Mouse (Mus musculus) liver, adult 2 months (tissue): Measurements from ENCODE around the gene Nos1ap. TPM values are rescaled to one million over a fixed set of nuclear protein-coding genes. Genes with fewer than 3 reads are reported as not detected.

Source experiments
- DNase-seq: peaks from one replicate; pipeline ENCODE4 v3.0.0-alpha.2; 2011; ENCODE audit warnings: low read depth, low spot score; ENCODE audit errors: extremely low read depth
- H3K27ac ChIP-seq: fragments of 200-500 bp; replicated peaks from 2 replicates; pipeline ENCODE4 v1.5.1; 2012; ENCODE audit warnings: low read depth, mild to moderate bottlenecking, control low read depth, inconsistent platforms, low read length; ENCODE audit not compliant: insufficient read depth
- H3K27me3 ChIP-seq: fragments of 200-500 bp; 2 replicates; pipeline ENCODE4 v1.6.1; 2012; ENCODE audit warnings: mild to moderate bottlenecking, moderate library complexity, low read length, inconsistent platforms; ENCODE audit not compliant: control insufficient read depth, insufficient read depth
- H3K36me3 ChIP-seq: fragments of 200-500 bp; 2 replicates; pipeline ENCODE4 v1.6.1; 2012; ENCODE audit warnings: low read length, inconsistent platforms; ENCODE audit not compliant: control insufficient read depth, insufficient read depth
- H3K4me1 ChIP-seq: fragments of 200-500 bp; 2 replicates; pipeline ENCODE4 v1.6.1; 2011; ENCODE audit warnings: low read length; ENCODE audit not compliant: control insufficient read depth, insufficient read depth
- H3K4me3 ChIP-seq: fragments of 200-500 bp; 2 replicates; pipeline ENCODE4 v1.5.1; 2011; ENCODE audit warnings: low read depth, mild to moderate bottlenecking, control low read depth, low read length, moderate library complexity; ENCODE audit not compliant: insufficient read depth
- H3K79me2 ChIP-seq: fragments of 200-500 bp; 2 replicates; pipeline ENCODE4 v1.6.1; 2012; ENCODE audit warnings: inconsistent platforms, mild to moderate bottlenecking, low read length, moderate library complexity; ENCODE audit not compliant: control insufficient read depth, insufficient read depth
- H3K9ac ChIP-seq: fragments of 200-500 bp; 2 replicates; pipeline ENCODE4 v1.6.1; 2012; ENCODE audit warnings: low read depth, mild to moderate bottlenecking, control low read depth, inconsistent platforms, low read length
- CTCF ChIP-seq: fragments of 200-500 bp; IDR thresholded peaks from 2 replicates; pipeline ENCODE4 v1.5.1; 2011; ENCODE audit warnings: low read depth, low read length, control low read depth
- POLR2A ChIP-seq: fragments of 200-500 bp; IDR thresholded peaks from 2 replicates; pipeline ENCODE4 v1.6.1; 2011; ENCODE audit warnings: low read length, control low read depth; ENCODE audit not compliant: insufficient read depth; ENCODE audit errors: extremely low read depth
- WGBS: fragments of 180-500 bp; shearing (Covaris S2); methylation state at CpG from one replicate; pipeline ENCODE4 v1.1.7; 2018; 5-methylcytosine and 5-hydroxymethylcytosine counted together
- polyA plus RNA-seq: library from polyadenylated mRNA; depleted of rRNA; stranded (reverse); fragments of >200 nt; gene quantifications from 2 replicates; pipeline ENCODE4 v1.2.3, GENCODE M21; 2012
- total RNA-seq: library from RNA; depleted of rRNA; stranded (reverse); fragments of >200 nt; gene quantifications from 2 replicates; pipeline ENCODE4 v1.2.3, GENCODE M21; 2014

Nos1ap gene
- total and polyA plus RNA-seq, 2 experiments = 1.8 to 3.1 TPM

GRCm38 (mm10) chr1:170394641-170395040 lies 195.0 kb downstream of the Nos1ap start:
- Histone ChIP-seq H3K36me3 (no peaks in the 10 kb centered on the region), H3K9ac (no peak overlapping the region), H3K27ac (no peak overlapping the region), H3K79me2 (peaks cover 3% of the 10 kb centered on the region; the same call in 1 of the 2 replicates), H3K27me3 (no peaks in the 10 kb centered on the region), H3K4me1 (peaks cover 6% of the 10 kb centered on the region), H3K4me3 (no peak overlapping the region)
- WGBS = 80% methylated on average over 1 of the region's 1 CpGs
- TF ChIP-seq POLR2A = no peak
- no peak for TF ChIP-seq CTCF
- DNase-seq = no peak

- WGBS = 49% methylated on average over 14 of the region's 14 CpGs
- TF ChIP-seq CTCF = no peak
- TF ChIP-seq POLR2A = no peak
Observed at GRCm38 (mm10) chr1:170392771-170393728, 196.6 kb downstream of the Nos1ap start.

GRCm38 (mm10) chr1:170387180-170387912 lies 202.3 kb downstream of the Nos1ap start:
- no peaks in the 10 kb centered on the region for H3K4me1 ChIP-seq
- H3K27ac ChIP-seq = no peak overlapping the region
- no peaks in the 10 kb centered on the region for H3K27me3 ChIP-seq
- DNase-seq = no peak
- 73% methylated on average over 12 of the region's 12 CpGs for WGBS
- no peaks in the 10 kb centered on the region for H3K36me3 ChIP-seq
- H3K79me2 ChIP-seq = peaks cover 5% of the 10 kb centered on the region; the same call in 1 of the 2 replicates
- H3K9ac ChIP-seq = no peak overlapping the region
- H3K4me3 ChIP-seq = no peak overlapping the region
- TF ChIP-seq CTCF = no peak

More at GRCm38 (mm10) chr1:170392771-170393728, 196.6 kb downstream of the Nos1ap start:
- peak; percentile 74 for DNase-seq
- Histone ChIP-seq H3K4me3 (no peak overlapping the region), H3K27ac (no peak overlapping the region), H3K36me3 (no peaks in the 10 kb centered on the region), H3K27me3 (no peaks in the 10 kb centered on the region), H3K4me1 (peaks cover 6% of the 10 kb centered on the region), H3K9ac (no peak overlapping the region), H3K79me2 (peaks cover 3% of the 10 kb centered on the region; the same call in 1 of the 2 replicates)

GRCm38 (mm10) chr1:170385416-170385815 lies 204.2 kb downstream of the Nos1ap start:
- no peak overlapping the region for H3K4me3 ChIP-seq
- H3K4me1 ChIP-seq = no peaks in the 10 kb centered on the region
- H3K36me3 ChIP-seq = no peaks in the 10 kb centered on the region
- TF ChIP-seq POLR2A = no peak
- no peak for TF ChIP-seq CTCF
- no peaks in the 10 kb centered on the region for H3K27me3 ChIP-seq
- H3K9ac ChIP-seq = no peak overlapping the region
- WGBS = 92% methylated on average over 10 of the region's 10 CpGs
- H3K79me2 ChIP-seq = peaks cover 5% of the 10 kb centered on the region; the same call in 1 of the 2 replicates
- no peak overlapping the region for H3K27ac ChIP-seq
- DNase-seq = no peak

- Histone ChIP-seq H3K27me3 (no peaks in the 10 kb centered on the region), H3K4me1 (no peaks in the 10 kb centered on the region), H3K79me2 (peaks cover 5% of the 10 kb centered on the region; the same call in 1 of the 2 replicates), H3K27ac (no peak overlapping the region), H3K9ac (no peak overlapping the region), H3K4me3 (no peak overlapping the region), H3K36me3 (no peaks in the 10 kb centered on the region; the same call in 1 of the 2 replicates)
- TF ChIP-seq CTCF (no peak), POLR2A (no peak)
- no peak for DNase-seq
- 93% methylated on average over 7 of the region's 7 CpGs for WGBS
Observed at GRCm38 (mm10) chr1:170383530-170383929, 206.1 kb downstream of the Nos1ap start.
